Mouse (Mus musculus) kidney, embryonic 16.5 days (tissue): ENCODE measurements at regions not wholly inside any gene's neighbourhood (a gene's known extent, or its start where the extent isn't known, plus 50 kb on each side); places are given as distances from the start of the nearest gene placed in this dataset.
"Not testable (repeated sequence)": the region's sequence is repeated elsewhere in the genome, so short reads cannot be mapped to it uniquely, and the experiment has no call there.

ENCODE experiments used
- ATAC-seq: fragments of 200-750 bp; cut with Nextera tagmentation; 2 replicates; pipeline ENCODE4 v1.8.0; 2017; ENCODE audit warnings: moderate TSS enrichment; ENCODE audit not compliant: low FRiP score, low TSS enrichment
- H3K27ac ChIP-seq: fragments of 300-500 bp; sonication (generic); 2 replicates; pipeline ENCODE4 v1.5.1; 2014; ENCODE audit warnings: low read length
- H3K27me3 ChIP-seq: fragments of 300-500 bp; sonication (generic); 2 replicates; pipeline ENCODE4 v1.6.1; 2014; ENCODE audit warnings: low read length, control low read depth, mixed read lengths; ENCODE audit not compliant: insufficient read depth
- H3K36me3 ChIP-seq: fragments of 300-500 bp; sonication (generic); 2 replicates; pipeline ENCODE4 v1.6.1; 2014; ENCODE audit warnings: low read length, control low read depth, mixed read lengths; ENCODE audit not compliant: insufficient read depth
- H3K4me1 ChIP-seq: fragments of 300-500 bp; sonication (generic); 2 replicates; pipeline ENCODE4 v1.6.1; 2014; ENCODE audit warnings: low read length, control low read depth, mixed read lengths; ENCODE audit not compliant: insufficient read depth
- H3K4me2 ChIP-seq: fragments of 300-500 bp; sonication (generic); replicated peaks from 2 replicates; pipeline ENCODE4 v1.6.1; 2014; ENCODE audit warnings: low read depth, low read length
- H3K4me3 ChIP-seq: fragments of 300-500 bp; sonication (generic); 2 replicates; pipeline ENCODE4 v1.5.1; 2014; ENCODE audit warnings: mild to moderate bottlenecking, low read length
- H3K9ac ChIP-seq: fragments of 300-500 bp; sonication (generic); replicated peaks from 2 replicates; pipeline ENCODE4 v1.6.1; 2014; ENCODE audit warnings: low read length
- H3K9me3 ChIP-seq: fragments of 300-500 bp; sonication (generic); 2 replicates; pipeline ENCODE4 v1.6.1; 2016; ENCODE audit warnings: low read length, control low read depth
- WGBS: fragments of 180-500 bp; shearing (Covaris S2); extraction: QIAGEN DNeasy Blood & Tissue Kit; methylation state at CpG from one replicate; pipeline ENCODE4 v1.1.7; 2014; 5-methylcytosine and 5-hydroxymethylcytosine counted together

GRCm38 (mm10) chr9:9372594-9372993 lies 133.7 kb upstream of the Arhgap42 start:
- Histone ChIP-seq H3K4me3 (no peak overlapping the region), H3K9me3 (no peaks in the 10 kb centered on the region), H3K36me3 (no peaks in the 10 kb centered on the region), H3K27me3 (no peaks in the 10 kb centered on the region), H3K4me2 (no peak overlapping the region), H3K9ac (no peak overlapping the region), H3K27ac (no peak overlapping the region), H3K4me1 (no peaks in the 10 kb centered on the region)
- no peak for ATAC-seq
- WGBS = 68% methylated on average over 1 of the region's 1 CpGs

- 91% methylated on average over 1 of the region's 1 CpGs for WGBS
- Histone ChIP-seq H3K4me3 (no peak overlapping the region), H3K4me1 (no peaks in the 10 kb centered on the region), H3K27ac (no peak overlapping the region), H3K27me3 (no peaks in the 10 kb centered on the region), H3K36me3 (no peaks in the 10 kb centered on the region), H3K4me2 (no peak overlapping the region), H3K9me3 (no peaks in the 10 kb centered on the region), H3K9ac (no peak overlapping the region)
- ATAC-seq = no peak
Measured at GRCm38 (mm10) chr9:9368731-9369130, 129.8 kb upstream of the Arhgap42 start.

GRCm38 (mm10) chr9:9342456-9343185 lies 103.7 kb upstream of the Arhgap42 start:
- no peak overlapping the region for H3K4me2 ChIP-seq
- no peak for ATAC-seq
- WGBS = 69% methylated on average over 1 of the region's 1 CpGs

GRCm38 (mm10) chr9:9318624-9319023 lies 79.7 kb upstream of the Arhgap42 start:
- Histone ChIP-seq H3K36me3 (no peaks in the 10 kb centered on the region), H3K4me2 (no peak overlapping the region), H3K9ac (no peak overlapping the region), H3K9me3 (no peaks in the 10 kb centered on the region), H3K27me3 (no peaks in the 10 kb centered on the region), H3K27ac (no peak overlapping the region), H3K4me1 (no peaks in the 10 kb centered on the region), H3K4me3 (no peak overlapping the region)
- 65% methylated on average over 1 of the region's 1 CpGs for WGBS
- no peak for ATAC-seq

More at GRCm38 (mm10) chr9:9342456-9343185, 103.7 kb upstream of the Arhgap42 start:
- H3K27ac ChIP-seq = no peak overlapping the region
- no peaks in the 10 kb centered on the region for H3K4me1 ChIP-seq
- no peak overlapping the region for H3K9ac ChIP-seq
- no peaks in the 10 kb centered on the region for H3K36me3 ChIP-seq
- no peaks in the 10 kb centered on the region for H3K27me3 ChIP-seq
- no peak overlapping the region for H3K4me3 ChIP-seq
- H3K9me3 ChIP-seq = no peaks in the 10 kb centered on the region

GRCm38 (mm10) chr9:9316021-9316420 lies 77.1 kb upstream of the Arhgap42 start:
- Histone ChIP-seq H3K27me3 (no peaks in the 10 kb centered on the region), H3K9ac (no peak overlapping the region), H3K4me1 (no peaks in the 10 kb centered on the region), H3K27ac (no peak overlapping the region), H3K4me3 (no peak overlapping the region), H3K9me3 (no peaks in the 10 kb centered on the region), H3K4me2 (no peak overlapping the region), H3K36me3 (no peaks in the 10 kb centered on the region)
- ATAC-seq = no peak
- 90% methylated on average over 4 of the region's 4 CpGs for WGBS

GRCm38 (mm10) chr9:9312274-9312673 lies 73.4 kb upstream of the Arhgap42 start:
- H3K4me1 ChIP-seq = no peaks in the 10 kb centered on the region
- H3K36me3 ChIP-seq = no peaks in the 10 kb centered on the region
- no peaks in the 10 kb centered on the region for H3K9me3 ChIP-seq
- H3K27ac ChIP-seq = no peak overlapping the region
- H3K27me3 ChIP-seq = no peaks in the 10 kb centered on the region
- H3K4me3 ChIP-seq = no peak overlapping the region
- no peak overlapping the region for H3K9ac ChIP-seq
- H3K4me2 ChIP-seq = no peak overlapping the region
- ATAC-seq = peak; percentile 15; the same call in 1 of the 2 replicates

GRCm38 (mm10) chr9:9311627-9312265 lies 72.8 kb upstream of the Arhgap42 start:
- 79% methylated on average over 1 of the region's 2 CpGs for WGBS
- Histone ChIP-seq H3K27ac (no peak overlapping the region), H3K36me3 (no peaks in the 10 kb centered on the region), H3K4me1 (no peaks in the 10 kb centered on the region), H3K9ac (no peak overlapping the region), H3K27me3 (no peaks in the 10 kb centered on the region), H3K4me3 (no peak overlapping the region), H3K9me3 (no peaks in the 10 kb centered on the region), H3K4me2 (no peak overlapping the region)
- no peak for ATAC-seq

GRCm38 (mm10) chr9:9311040-9311583 lies 72.2 kb upstream of the Arhgap42 start:
- not testable (repeated sequence) for H3K4me3 ChIP-seq, H3K36me3 ChIP-seq, H3K9ac ChIP-seq, ATAC-seq, H3K9me3 ChIP-seq, H3K4me1 ChIP-seq, H3K4me2 ChIP-seq, H3K27ac ChIP-seq, H3K27me3 ChIP-seq
- 80% methylated on average over 6 of the region's 6 CpGs for WGBS

- ATAC-seq = 0 out of 2 replicates have a peak, but pooled peaks have one; percentile 31
- no peak overlapping the region for H3K4me2 ChIP-seq
- no peaks in the 10 kb centered on the region for H3K36me3 ChIP-seq
- no peak overlapping the region for H3K9ac ChIP-seq
- H3K27me3 ChIP-seq = no peaks in the 10 kb centered on the region
- no peak overlapping the region for H3K4me3 ChIP-seq
- no peaks in the 10 kb centered on the region for H3K9me3 ChIP-seq
- H3K4me1 ChIP-seq = no peaks in the 10 kb centered on the region
- WGBS = 17% methylated on average over 3 of the region's 3 CpGs
- no peak overlapping the region for H3K27ac ChIP-seq
Measured at GRCm38 (mm10) chr9:9290767-9291166, 51.9 kb upstream of the Arhgap42 start.

GRCm38 (mm10) chr9:9289570-9289969 lies 50.7 kb upstream of the Arhgap42 start:
- 75% methylated on average over 6 of the region's 6 CpGs for WGBS
- no peaks in the 10 kb centered on the region for H3K27me3 ChIP-seq
- ATAC-seq = no peak
- H3K4me3 ChIP-seq = no peak overlapping the region
- no peaks in the 10 kb centered on the region for H3K36me3 ChIP-seq
- no peaks in the 10 kb centered on the region for H3K9me3 ChIP-seq
- H3K4me1 ChIP-seq = no peaks in the 10 kb centered on the region
- H3K9ac ChIP-seq = no peak overlapping the region
- H3K4me2 ChIP-seq = no peak overlapping the region
- H3K27ac ChIP-seq = no peak overlapping the region
